Mouse (Mus musculus) skeletal muscle tissue, adult 2 months (tissue): Measurements from ENCODE around the gene Pard3.

Source experiments
- DNase-seq: peaks from one replicate; pipeline ENCODE4 v3.0.0-alpha.2; 2012; ENCODE audit warnings: low read depth, low spot score

Gene Pard3

GRCm38 (mm10) chr8:127428004-127428403 is 364.3 kb downstream of the Pard3 start:
- DNase-seq, result no peak

GRCm38 (mm10) chr8:127431236-127431635 is 367.5 kb downstream of the Pard3 start:
- DNase-seq, result no peak

- DNase-seq, result no peak
These were observed 372.3 kb downstream of the Pard3 start for GRCm38 (mm10) chr8:127435975-127436374.

GRCm38 (mm10) chr8:127437613-127438235 is 374.0 kb downstream of the Pard3 start:
- DNase-seq, result no peak

- peak; percentile 67 for DNase-seq
These were observed 375.1 kb downstream of the Pard3 start for GRCm38 (mm10) chr8:127438625-127439391.

- DNase-seq, result peak; percentile 64
These were observed 375.9 kb downstream of the Pard3 start for GRCm38 (mm10) chr8:127439392-127440160.

GRCm38 (mm10) chr8:127440161-127440833 is 376.6 kb downstream of the Pard3 start:
- DNase-seq, result peak; percentile 85

GRCm38 (mm10) chr8:127440834-127441485 is 377.3 kb downstream of the Pard3 start:
- peak; percentile 92 for DNase-seq

GRCm38 (mm10) chr8:127447401-127447800 is 383.7 kb downstream of the Pard3 start:
- no peak for DNase-seq

- peak; percentile 22 for DNase-seq
These were observed 385.6 kb downstream of the Pard3 start for GRCm38 (mm10) chr8:127449066-127449840.

GRCm38 (mm10) chr8:127450954-127451668 is 387.4 kb downstream of the Pard3 start:
- DNase-seq, result no peak

- DNase-seq, result no peak
These were observed 388.7 kb downstream of the Pard3 start for GRCm38 (mm10) chr8:127452364-127452763.

GRCm38 (mm10) chr8:127457901-127458300 is 394.2 kb downstream of the Pard3 start:
- no peak for DNase-seq

GRCm38 (mm10) chr8:127461173-127461572 is 397.5 kb downstream of the Pard3 start:
- DNase-seq, result no peak

- DNase-seq, result no peak
These were observed 398.8 kb downstream of the Pard3 start for GRCm38 (mm10) chr8:127462378-127462935.

GRCm38 (mm10) chr8:127464300-127464699 is 400.6 kb downstream of the Pard3 start:
- no peak for DNase-seq

GRCm38 (mm10) chr8:127472204-127472603 is 408.5 kb downstream of the Pard3 start:
- no peak for DNase-seq

GRCm38 (mm10) chr8:127480003-127480402 is 416.3 kb downstream of the Pard3 start:
- DNase-seq, result peak; percentile 32

- no peak for DNase-seq
These were observed 421.9 kb downstream of the Pard3 start for GRCm38 (mm10) chr8:127485618-127486017.
